Mouse (Mus musculus): Measurements from ENCODE around the gene Mup17. TPM values are rescaled to one million over a fixed set of nuclear protein-coding genes. Genes with fewer than 3 reads are reported as not detected.
"Not testable (repeated sequence)": the region's sequence is repeated elsewhere in the genome, so short reads cannot be mapped to it uniquely, and the experiment has no call there.

Gene Mup17
- polyA plus RNA-seq (2015; fragmentation: Nextera tagmentation; extraction: Ambion mirVana), result not detected in 2 replicates

DNA sequence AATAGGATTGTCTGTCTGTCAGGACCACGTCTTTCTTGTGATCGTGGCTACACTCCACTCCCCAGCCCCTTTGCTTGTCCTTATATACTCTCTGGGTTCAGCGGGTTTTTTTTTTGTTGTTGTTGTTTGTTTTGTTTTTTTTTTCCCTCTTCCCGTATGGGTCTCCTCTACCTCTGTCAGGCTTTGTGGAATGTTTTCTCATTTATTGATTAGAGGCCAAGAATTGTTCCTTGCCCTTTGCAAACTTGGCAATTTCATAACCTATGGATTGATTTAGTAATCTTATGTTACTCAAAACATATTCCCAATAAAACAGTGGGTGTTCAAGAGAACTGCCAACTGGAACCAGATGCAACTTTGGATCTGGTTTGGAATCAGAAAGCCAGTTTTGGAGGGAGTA, at the start of gene Mup17:
Gene Mup17 (minus strand): TSS at position 101 of the 400 bp plus-strand sequence.
- H3K27ac ChIP-seq (replicated peaks); H3K4me3 ChIP-seq; H3K4me2 ChIP-seq; H3K9me3 ChIP-seq; H3K27me3 ChIP-seq (replicated peaks); ATAC-seq (ENCODE audit: extremely low read depth, insufficient number of reproducible peaks, low FRiP score, low TSS enrichment); H3K36me3 ChIP-seq; H3K9ac ChIP-seq; H3K4me1 ChIP-seq: not testable (repeated sequence)
- 83% methylated on average over 4 of the region's 4 CpGs for WGBS

DNA sequence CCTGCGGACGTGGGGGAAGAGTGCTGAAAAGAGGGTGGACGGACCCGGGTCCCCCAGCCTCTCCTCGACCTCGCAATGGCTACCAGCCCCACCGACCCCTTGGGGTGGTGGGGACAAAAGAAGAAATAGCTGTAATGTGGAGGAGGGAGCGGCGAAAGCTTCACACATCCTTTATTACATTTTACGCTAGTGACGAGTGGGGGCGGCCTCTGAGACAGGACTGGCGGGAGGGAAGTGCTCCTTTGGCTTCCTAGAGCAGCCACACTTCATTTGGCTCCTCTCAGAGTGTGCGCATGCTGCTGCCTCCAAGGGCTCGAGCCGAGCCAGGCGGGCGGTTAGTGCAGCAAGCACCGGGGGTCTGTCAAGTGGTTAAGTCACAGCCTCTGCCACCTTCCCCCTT, 24.1 kb downstream of the Mup17 start:
- H3K4me3 ChIP-seq; H3K9me3 ChIP-seq; H3K9ac ChIP-seq; ATAC-seq (ENCODE audit: extremely low read depth, insufficient number of reproducible peaks, low FRiP score, low TSS enrichment); H3K36me3 ChIP-seq; H3K4me2 ChIP-seq; H3K27me3 ChIP-seq (replicated peaks); H3K4me1 ChIP-seq; H3K27ac ChIP-seq (replicated peaks): not testable (repeated sequence)
- WGBS, result 75% methylated on average over 19 of the region's 19 CpGs

DNA sequence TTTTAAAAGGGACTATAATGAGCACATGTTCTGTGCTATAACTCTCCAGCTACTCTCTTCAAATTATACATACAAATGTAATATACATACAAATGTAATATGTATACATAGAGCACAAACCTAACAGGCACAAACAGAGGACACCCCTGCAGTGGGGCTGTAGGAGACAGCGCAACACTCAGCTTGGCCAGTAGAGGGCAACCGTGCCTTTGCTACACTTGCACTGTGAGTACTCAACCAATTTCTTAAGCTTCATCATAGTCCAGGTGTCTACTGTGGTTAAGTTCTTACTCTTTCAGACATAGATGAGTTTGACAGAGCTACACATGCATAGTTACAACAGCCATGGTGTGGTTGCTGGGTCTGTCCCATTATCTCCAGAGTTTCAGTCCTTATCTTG, 39.8 kb downstream of the Mup17 start:
- not testable (repeated sequence) for H3K4me3 ChIP-seq; H3K4me1 ChIP-seq; H3K27me3 ChIP-seq (replicated peaks); H3K4me2 ChIP-seq; ATAC-seq (ENCODE audit: extremely low read depth, insufficient number of reproducible peaks, low FRiP score, low TSS enrichment); H3K9ac ChIP-seq; H3K27ac ChIP-seq (replicated peaks); H3K36me3 ChIP-seq; H3K9me3 ChIP-seq
- 48% methylated on average over 2 of the region's 2 CpGs for WGBS

Other genes starting within 250 kb of the Mup17 start
- not detected in 2 replicates for gene Mup15, start 156.1 kb downstream of the Mup17 start, polyA plus RNA-seq (2015; fragmentation: Nextera tagmentation; extraction: Ambion mirVana)
- not detected in 2 replicates for gene Mup16, start 76.3 kb downstream of the Mup17 start, polyA plus RNA-seq (2015; fragmentation: Nextera tagmentation; extraction: Ambion mirVana)
- not detected in 2 replicates for gene Mup18, start 78.3 kb upstream of the Mup17 start, polyA plus RNA-seq (2015; fragmentation: Nextera tagmentation; extraction: Ambion mirVana)
- not detected in 2 replicates for gene Mup19, start 186.4 kb upstream of the Mup17 start, polyA plus RNA-seq (2015; fragmentation: Nextera tagmentation; extraction: Ambion mirVana)
- gene Mup5, start 239.4 kb upstream of the Mup17 start, polyA plus RNA-seq (2015; fragmentation: Nextera tagmentation; extraction: Ambion mirVana), result not detected in 2 replicates

Measured in heart, embryonic 13.5 days (tissue).